Mouse (Mus musculus): ENCODE results near the gene Dao. TPM values are rescaled to one million over a fixed set of nuclear protein-coding genes. Genes with fewer than 3 reads are reported as not detected.

Gene Dao
- total RNA-seq, 4 experiments from 2014 or later = not detected

- DNase-seq (ENCODE audit: low spot score in 2 of 2) = no peak
These were observed 21.7 kb upstream of the Dao start for GRCm38 (mm10) chr5:113981843-113982242.

DNA sequence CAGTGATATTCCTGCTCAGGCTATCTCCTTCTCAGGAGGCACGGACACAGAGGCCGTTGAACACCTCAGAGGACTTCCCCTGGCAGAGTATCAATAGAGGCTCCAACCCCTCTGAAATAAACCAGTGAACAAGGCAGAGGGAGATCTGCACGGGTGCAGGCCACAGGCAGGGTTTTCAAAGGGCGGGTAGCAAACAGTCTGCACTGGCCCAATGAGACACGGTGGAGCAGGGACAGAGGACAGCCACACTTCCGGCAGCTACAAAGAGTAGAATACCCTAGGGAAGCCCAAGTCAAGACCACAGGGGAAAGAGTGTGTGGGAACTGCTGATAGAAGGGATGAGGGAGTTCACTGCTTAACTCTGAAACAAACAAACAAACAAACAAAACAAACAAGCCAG, 20.0 kb upstream of the Dao start:
- no peak for DNase-seq (ENCODE audit: low spot score in 2 of 2)

GRCm38 (mm10) chr5:113984025-113984740, 19.3 kb upstream of the Dao start:
- DNase-seq (ENCODE audit: low spot score in 2 of 2) = no peak

GRCm38 (mm10) chr5:113985737-113986136, 17.8 kb upstream of the Dao start:
- no peak for DNase-seq (ENCODE audit: low spot score in 2 of 2)

DNA sequence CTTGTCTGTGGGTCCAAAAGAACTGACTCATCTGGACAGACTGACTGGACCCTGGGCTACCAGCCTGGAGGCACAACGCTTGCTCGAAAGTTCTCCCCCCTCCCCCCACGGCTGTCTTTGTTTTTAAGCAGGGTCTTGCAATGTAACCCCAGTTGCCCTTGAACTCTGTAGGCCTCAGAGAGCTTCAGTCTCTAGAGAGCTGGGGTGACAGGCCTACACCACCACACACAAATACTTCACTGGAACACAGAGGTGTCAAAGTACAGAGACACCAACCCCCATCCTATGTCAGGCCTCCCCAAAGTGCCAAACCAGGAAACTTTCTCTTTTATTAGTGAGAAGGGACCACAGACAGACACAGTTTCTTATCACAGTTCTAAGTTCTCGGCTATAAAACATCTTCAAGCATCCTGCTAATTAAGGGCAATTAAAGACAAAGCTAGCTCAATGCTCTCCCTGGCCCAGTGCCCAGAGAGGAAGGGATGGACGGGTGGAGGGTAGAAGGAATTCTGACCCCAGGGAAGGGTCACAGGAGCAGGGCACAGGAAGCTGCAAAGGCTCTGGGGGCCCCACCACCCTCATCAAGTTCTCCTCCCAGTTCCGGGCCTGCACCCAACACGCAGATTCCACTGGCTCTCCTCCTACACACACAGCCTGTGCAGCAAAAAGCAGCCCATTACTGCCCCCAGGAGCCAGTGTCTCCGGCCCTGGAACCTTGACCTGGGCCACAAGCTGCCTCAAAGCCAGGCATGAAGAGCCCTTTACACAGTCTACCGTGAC, 17.1 kb upstream of the Dao start:
- DNase-seq (ENCODE audit: low spot score in 2 of 2) = peak; percentile 43 to 54

DNA sequence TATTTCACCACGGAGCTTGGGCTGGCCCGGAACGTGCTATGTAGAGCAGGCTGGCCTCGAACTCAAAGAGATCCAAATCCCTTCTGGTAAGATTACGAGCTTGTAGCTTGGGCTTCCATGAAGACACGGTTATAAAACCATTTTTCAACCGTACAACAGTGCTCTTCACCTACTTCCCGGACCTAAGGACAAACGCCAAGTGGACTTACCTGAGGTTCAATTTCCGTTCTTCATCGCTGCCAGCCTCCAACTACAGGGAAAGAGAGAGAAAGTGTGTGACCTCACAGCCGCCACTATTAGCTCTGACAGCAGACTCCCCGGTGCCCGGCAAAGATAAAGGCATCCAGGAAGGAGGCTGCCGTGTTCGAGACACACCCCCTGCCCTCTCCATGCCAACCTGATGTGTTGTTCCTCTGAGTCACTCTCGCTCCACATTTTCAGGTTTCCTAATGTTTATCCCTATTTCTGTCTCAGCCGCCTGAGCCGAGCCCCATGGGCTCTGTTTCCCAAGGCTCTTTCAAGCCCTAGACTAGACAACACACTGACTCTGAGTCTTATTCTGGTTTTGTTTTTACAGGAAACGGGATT, 14.0 kb upstream of the Dao start:
- no peak for DNase-seq (ENCODE audit: low spot score in 2 of 2)

DNA sequence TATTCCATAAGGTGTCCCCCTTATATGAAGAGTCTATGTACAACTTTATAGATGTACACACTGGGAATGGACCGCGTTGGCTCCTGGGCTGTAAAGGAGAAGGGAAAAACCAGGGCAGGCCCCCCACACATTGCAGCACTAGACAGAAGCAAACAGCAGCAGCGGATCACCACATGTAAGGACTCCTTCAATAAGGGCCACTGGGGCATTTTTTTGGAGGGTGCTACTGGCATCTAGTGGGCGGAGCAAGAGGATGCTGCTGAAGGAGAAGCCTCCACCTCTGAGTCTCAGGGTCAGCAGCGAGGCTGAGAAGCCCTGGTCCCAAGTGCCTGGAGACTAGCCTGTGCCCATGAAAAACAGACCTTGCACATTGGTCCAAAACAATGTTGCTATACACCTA, 12.9 kb upstream of the Dao start:
- no peak for DNase-seq (ENCODE audit: low spot score in 2 of 2)

DNA sequence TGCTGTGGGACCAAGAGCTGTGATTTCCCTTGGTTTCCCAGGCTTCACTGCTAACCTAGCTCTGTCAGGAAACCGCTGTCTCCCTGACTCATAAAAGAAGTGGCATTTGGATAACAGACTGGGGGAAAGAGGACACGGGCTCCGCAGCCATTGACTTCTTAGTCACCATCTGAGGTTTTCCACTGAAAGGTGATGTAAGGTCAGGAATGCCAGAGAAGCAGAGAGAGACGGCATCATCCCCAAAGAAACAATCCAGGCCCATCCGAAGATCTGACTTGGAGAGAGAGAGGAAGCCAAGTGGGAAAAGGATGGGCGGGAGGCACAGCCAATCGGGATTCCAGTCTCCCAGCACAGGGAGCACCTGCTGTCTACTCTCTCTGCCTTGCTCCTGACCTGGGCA, 12.4 kb upstream of the Dao start:
- no peak for DNase-seq (ENCODE audit: low spot score in 2 of 2)

GRCm38 (mm10) chr5:113992339-113992831, 11.1 kb upstream of the Dao start:
- DNase-seq (ENCODE audit: low spot score in 2 of 2) = no peak

DNA sequence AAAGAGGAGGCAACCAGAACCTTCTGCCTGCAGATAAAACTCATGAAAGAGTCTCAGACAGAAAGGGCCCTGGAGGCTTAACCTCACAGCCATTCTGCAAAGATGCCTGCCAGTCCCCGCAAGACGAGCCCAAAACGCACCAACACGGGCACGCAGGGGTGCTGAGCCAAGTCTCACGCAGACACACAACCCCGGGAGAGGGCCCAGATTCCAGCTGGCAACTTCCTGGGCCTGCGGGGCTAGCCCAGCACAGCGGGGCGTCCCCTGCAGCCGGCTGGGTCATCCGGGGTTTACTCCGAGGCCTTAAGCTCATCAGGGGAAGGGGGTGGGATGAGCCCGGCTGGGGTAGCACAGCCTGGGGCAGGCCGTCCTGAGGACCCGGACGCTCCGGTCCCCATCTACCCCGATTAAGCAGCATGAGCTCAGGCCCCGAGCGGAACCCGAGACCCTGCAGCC, 10.4 kb upstream of the Dao start:
- DNase-seq (ENCODE audit: low spot score in 2 of 2) = peak in 1 of 2 experiments; percentile 28

DNA sequence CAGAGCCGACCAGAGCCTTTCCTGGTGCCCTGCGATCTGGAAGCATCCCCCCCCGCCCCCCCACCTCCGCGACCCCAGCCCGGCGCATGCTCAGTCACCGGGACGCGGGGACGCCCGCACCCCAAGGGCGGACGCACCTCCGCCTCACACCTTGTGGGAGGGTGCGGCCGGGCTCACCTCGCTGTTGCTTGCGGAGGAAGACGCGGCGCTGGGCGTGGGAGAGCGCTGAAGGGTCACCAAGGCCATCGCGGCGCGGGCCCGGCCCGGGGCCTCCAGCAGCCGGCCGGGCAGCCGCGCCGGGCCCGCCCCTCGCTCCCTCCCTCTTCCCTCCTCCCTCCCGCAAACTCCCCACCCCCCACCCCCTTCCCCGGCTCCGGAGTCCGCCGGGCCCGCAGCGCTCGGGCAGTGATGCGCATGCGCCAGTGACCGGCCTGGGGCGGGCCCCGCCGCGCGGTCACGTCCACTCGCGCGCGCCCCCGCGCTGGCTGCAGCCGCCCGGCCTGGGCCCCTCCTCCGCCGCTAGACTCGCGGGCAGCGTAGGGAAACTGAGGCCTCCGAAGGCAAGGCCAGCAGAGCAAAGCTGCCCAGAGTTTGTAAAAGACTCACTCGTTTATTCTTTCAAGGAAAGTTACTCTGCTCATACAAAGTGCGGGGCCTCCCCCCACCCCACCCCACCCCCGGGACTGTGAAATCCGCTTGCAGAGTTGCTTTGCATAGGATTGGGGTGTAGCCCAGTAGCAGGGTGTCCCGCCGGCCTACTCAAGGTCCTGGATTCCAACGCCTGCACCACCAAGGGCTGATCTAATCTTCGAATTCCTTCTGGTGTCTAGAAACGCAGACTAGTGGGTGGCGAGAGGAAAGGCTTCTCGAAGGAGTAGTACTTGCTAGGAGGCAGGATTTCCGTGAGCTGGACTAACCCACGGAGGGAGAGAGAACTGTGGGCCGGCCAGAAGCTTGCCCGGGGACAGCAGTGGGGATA, 9.7 kb upstream of the Dao start, which contains the start of gene Ssh1:
Ssh1 (minus strand) TSS at position 408 of the 979 bp plus-strand sequence.
- DNase-seq (ENCODE audit: low spot score in 2 of 2) = peak; percentile 82 to 87

GRCm38 (mm10) chr5:113996458-113996857, 7.0 kb upstream of the Dao start:
- DNase-seq (ENCODE audit: low spot score in 2 of 2) = no peak

DNA sequence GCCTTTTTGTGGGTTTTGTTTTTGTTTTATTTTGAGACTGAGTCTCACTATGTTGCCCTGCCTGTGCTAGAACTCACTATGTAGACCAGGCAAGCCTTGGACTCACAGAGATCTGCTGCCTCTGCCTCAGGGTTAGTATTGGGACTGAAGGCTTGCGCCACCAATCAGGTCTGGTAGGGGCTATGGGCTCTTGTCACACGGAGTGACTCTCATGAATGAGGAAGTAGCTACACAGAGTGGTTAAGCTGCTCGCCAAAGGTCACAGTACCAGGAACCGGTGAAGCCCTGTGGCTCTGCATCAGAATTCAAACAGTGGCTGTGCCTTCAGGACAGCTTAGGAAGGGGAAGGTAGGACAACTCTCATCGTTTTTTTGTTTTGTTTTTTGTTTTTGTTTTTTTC, 4.1 kb upstream of the Dao start:
- no peak for DNase-seq (ENCODE audit: low spot score in 2 of 2)

DNA sequence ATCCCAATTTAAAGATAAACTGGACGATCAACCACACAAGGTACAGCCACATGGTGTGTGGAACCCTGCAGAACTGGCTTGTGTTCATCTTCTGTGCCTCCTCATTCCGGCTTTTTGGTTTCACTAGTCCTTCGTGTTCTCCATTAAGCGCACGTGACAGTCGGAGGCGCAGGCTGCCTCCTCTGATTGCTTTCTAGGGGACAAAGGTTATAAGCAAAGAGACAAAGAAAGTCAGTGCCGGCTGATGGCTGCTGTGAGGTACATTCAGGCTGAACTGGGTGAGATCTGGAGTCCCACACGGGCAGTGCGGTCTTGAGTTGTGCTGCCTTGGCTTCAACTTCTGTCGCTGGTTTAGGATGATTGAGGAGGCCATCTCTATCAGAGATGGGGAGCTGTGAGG, 1.1 kb downstream of the Dao start:
- no peak for DNase-seq (ENCODE audit: low spot score in 2 of 2)

DNA sequence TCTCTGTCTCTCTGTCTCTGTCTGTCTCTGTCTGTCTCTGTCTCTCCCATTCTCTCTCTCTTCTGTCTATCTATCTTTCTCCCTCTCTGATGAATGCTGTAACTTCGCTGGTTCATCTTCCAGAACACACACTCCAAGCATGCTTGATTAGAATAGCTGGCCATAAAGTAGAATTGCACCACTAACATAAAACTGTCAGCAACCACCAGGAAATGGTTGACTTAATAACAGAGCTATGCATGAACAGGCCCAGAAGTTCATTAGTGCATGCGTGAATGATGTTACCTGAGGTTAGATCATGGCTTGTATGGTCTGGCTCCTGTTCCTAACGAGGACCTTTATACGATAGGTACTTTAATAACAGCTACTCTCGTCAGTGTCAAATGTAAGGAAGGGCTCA, 1.6 kb downstream of the Dao start:
- DNase-seq (ENCODE audit: low spot score in 2 of 2) = no peak

GRCm38 (mm10) chr5:114006974-114007373, 3.5 kb downstream of the Dao start:
- DNase-seq (ENCODE audit: low spot score in 2 of 2) = no peak

- DNase-seq (ENCODE audit: low spot score in 2 of 2) = no peak
These were observed 4.4 kb downstream of the Dao start for GRCm38 (mm10) chr5:114007753-114008453.

- DNase-seq (ENCODE audit: low spot score in 2 of 2) = no peak
These were observed 5.5 kb downstream of the Dao start for GRCm38 (mm10) chr5:114009049-114009448.

DNA sequence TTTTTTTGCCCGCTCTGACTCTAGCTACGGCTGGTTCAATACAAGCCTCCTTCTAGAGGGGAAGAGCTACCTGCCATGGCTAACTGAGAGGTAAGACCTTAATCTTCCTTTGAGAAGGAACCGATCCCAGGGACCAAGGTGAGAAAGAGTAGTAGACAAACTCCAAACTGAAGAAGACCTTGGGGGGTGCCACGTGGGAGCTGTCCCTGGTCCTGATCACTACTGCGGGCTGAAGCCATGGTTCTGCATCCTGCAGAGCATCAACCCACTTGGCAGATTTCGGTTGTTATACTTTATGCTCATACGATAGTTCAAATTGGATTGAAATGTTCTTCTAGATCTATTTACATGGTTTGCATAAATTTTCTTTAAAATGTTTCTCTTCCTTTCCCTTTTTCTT, 11.6 kb downstream of the Dao start:
- no peak for DNase-seq (ENCODE audit: low spot score in 2 of 2)

GRCm38 (mm10) chr5:114024390-114024789, 20.9 kb downstream of the Dao start:
- DNase-seq (ENCODE audit: low spot score in 2 of 2) = no peak

Data from gastrocnemius, adult 8-10 months (tissue).